Mouse (Mus musculus) retina, embryonic 14.5 days (tissue): ENCODE results near the gene Golga2.
A peak's percentile ranks its signal among the peaks of the same experiment; 100 is the strongest.

ENCODE experiments used
- DNase-seq: peaks from one replicate; pipeline ENCODE4 v3.0.0-alpha.2; 2015; ENCODE audit warnings: low spot score

Golga2 gene

DNA sequence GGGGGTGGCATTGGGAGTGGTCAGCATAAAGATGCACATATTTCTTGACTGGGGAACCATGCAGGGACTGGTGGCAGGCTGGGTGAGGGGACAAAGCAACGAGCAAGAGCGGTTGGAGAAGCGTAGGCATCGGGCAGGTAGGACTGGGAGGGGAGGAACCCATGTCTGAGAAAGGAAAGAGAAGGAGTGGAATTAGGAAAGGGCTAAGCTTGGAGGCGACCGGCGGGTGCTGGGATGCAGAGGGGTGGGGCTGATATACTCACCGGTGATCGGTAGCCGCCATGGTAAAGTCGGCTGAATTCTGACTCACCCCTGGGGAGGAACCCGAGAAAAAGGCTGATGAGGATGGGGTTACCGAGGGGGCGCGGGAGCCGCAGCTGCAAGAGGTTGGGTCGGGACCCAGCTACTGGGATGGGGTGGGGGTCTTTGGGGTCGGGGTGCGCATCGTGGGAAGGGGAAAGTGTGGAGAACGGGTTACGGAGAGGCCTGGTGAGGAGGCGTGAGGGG, at the start of gene Golga2:
Gene Golga2, plus strand, starts transcription at position 51 of the 507 bp plus-strand sequence.
- peak; percentile 15 for DNase-seq

GRCm38 (mm10) chr2:32237571-32237970, 49.6 kb upstream of the Golga2 start:
- no peak for DNase-seq

GRCm38 (mm10) chr2:32238708-32239435, 48.3 kb upstream of the Golga2 start:
- no peak for DNase-seq

- DNase-seq = no peak
These were observed 46.6 kb upstream of the Golga2 start for GRCm38 (mm10) chr2:32240591-32240990.

DNA sequence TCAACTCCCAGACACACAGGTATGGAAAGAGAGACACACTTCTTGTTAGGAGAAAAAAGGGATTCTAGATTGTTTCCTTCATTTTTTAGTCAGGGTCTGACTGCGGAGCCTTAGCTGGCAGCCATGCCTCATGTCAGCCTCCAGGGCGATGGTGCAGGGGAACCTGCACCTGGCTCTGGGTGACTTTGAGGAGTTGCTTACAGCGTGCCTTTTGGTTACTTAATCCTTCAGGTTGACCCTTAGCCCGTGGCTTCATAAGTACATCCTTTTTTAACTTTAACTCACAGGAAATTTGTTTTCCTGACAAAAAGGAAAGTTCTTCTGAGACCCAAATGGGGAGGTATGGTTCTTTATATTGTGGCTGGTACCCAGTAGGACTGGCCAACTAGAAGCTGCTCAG, 44.2 kb upstream of the Golga2 start:
- no peak for DNase-seq

DNA sequence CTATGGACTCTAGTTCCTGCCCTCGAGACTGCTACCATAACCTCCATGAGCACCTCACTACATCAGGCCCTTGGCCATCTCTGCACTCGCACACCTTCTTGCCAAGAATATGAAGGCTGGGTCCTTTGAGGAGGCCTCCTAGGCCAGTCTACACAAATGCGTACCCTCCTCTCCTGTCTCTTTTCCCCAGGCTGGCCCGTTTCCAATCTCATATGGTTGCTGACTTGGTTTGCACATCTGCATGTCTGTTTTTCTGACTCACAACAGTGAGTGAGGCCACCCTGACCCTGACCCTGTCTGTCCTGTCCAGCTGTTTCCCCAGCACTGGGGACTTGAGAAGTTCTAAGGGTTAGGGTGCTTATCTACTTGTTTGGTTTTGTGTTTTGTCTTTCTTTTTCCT, 40.4 kb upstream of the Golga2 start:
- no peak for DNase-seq

- no peak for DNase-seq
These were observed 38.5 kb upstream of the Golga2 start for GRCm38 (mm10) chr2:32248377-32249361.

DNA sequence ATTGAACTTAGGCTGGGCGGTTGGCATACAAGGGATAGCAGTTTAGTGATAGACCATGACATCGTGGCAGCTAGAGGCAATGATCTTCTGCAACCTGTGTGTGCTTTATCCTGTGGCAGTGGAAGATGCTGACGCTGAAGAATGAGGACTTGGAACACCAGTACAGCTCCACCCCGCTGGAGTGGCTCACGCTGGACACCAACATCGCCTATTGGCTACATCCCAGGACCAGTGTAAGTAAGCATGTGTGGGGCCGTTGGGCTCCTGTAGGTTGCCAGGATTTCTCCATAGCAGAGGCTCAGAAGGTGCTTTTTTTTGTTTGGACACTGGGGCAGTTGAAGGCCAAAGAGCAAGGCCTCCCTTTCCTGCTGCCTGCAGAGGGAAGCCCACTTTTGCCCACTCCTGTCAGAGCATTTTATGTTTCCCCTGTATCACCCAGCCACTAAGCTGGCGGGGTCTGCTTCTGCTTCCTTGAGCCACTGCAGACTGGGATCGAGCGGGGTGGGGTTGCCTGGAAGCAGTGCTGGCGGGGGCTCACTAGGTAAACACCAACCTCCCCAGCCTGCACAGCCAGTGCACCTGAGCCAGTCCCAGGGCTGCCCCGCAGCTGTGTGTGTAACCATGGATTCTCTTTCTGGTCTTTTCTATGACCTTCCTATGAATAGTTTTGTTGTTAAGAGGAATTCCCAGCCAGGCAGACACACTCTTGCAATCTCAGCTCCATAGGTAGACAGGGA, 35.2 kb upstream of the Golga2 start:
- DNase-seq = no peak

GRCm38 (mm10) chr2:32252658-32253057, 34.5 kb upstream of the Golga2 start:
- no peak for DNase-seq

GRCm38 (mm10) chr2:32253352-32253751, 33.8 kb upstream of the Golga2 start:
- DNase-seq = no peak

GRCm38 (mm10) chr2:32254563-32254962, 32.6 kb upstream of the Golga2 start:
- DNase-seq = no peak

DNA sequence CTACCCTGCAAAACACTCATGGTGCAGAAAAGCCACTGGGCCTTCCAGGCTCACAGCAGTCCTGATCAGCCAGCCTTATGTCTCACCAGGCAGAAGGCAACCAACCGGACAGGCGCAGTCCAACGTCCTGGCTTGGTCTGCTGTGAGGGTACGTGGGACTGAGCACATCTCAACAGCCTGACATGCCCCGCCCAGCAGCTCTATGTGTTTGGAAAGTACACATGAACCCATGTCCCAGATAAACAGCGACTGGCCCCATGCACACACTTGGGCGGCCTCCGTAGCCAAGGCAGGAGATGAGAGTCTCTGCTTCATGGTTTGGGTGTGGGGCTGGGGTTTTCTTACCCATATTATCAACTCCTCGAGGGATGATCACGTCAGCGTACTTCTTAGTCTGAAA, 30.9 kb upstream of the Golga2 start:
- DNase-seq = no peak

- DNase-seq = no peak
These were observed 28.2 kb upstream of the Golga2 start for GRCm38 (mm10) chr2:32258887-32259533.

- peak; percentile 89 for DNase-seq
These were observed 27.3 kb upstream of the Golga2 start, which contains the start of gene Uck1 for GRCm38 (mm10) chr2:32259657-32260417. TSS of gene Uck1 (minus strand) at chr2:32260159.

DNA sequence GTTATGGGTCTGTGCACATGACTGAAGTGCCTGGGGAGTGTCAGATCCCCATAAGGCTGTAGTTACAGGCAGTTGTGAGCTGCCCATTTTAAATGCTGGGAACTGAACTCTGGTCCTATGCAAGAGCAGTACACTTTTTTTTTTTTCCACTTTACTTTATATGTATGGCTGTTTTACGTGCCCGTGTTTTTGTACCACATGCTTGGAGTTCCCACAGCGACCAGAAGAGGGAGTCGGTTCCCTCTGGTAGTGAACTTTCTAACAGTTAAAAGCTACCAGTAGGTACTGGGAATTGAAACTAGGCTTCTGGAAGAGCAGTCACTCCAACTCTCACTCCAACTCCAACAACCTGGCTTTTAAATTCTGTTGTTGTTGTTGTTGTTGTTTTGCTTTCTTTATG, 26.5 kb upstream of the Golga2 start:
- peak; percentile 60 for DNase-seq

DNA sequence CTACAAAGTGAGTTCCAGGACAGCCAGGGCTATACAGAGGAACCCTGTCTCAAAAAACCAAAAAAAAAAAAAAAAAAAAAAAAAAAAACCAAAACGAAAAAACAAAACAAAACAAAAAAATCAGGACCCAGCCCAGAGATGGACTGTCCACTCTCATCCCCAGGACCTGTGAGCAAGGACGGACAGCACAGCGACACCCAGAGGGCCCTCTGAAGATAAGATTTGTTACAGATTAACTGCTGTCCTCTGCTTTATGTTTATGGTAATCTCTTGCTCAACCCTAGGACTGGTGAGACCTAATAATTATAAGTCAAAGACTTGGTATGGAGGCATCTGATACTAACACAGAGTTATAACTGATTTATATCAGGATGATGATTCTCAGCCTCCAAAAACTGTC, 11.4 kb upstream of the Golga2 start:
- DNase-seq = no peak

DNA sequence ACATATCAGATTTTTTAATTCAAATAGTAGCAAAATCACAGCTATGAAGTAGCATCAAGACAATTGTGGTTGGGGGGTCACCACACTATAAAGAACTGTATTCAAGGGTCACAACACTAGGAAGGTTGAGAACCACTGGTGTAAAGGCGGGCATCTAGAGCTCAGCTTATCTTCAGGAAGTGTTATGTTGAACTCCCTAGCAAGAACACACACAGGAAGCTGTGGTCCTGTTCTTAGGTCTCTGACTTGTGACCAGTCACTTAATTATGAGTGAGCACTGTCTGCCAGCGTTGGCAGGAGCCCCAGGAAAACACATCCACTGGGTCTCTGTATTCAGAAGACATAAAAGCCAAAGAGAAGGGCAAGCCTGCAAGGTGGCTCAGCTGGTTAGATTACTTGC, 4.9 kb upstream of the Golga2 start:
- DNase-seq = no peak

GRCm38 (mm10) chr2:32282727-32283126, 4.5 kb upstream of the Golga2 start:
- DNase-seq = peak; percentile 82

DNA sequence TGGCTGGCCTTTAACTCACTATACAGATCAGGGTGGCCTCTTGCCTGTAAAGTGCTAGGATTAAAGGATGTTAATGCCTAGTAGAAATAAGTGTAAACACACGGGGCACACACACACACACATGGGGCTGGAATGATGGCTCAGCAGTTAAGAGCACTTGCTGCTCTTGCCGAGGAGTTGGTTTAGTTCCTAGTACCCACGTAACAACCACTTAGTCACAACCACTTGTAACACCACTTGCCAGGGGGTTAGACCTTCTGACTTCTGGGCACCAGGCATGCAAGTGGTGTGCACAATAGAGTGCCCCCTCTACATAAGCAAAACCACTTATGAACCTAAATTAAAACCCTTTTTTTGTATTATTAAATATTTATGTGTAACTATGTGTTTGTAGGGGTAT, 3.2 kb upstream of the Golga2 start:
- DNase-seq = no peak

GRCm38 (mm10) chr2:32287923-32288367, 761 bp downstream of the Golga2 start, which contains the start of gene Swi5:
TSS of gene Swi5 (minus strand) at chr2:32288075.
- DNase-seq = peak; percentile 100
